Mouse (Mus musculus) ES-E14 (cell line): ENCODE results near the gene Slc22a18.
A peak's percentile ranks its signal among the peaks of the same experiment; 100 is the strongest.

Source experiments
- CHD2 ChIP-seq: IDR thresholded peaks from 2 replicates; pipeline ENCODE4 v1.6.1; 2014; ENCODE audit warnings: mild to moderate bottlenecking, low read depth, low read length, inconsistent platforms
- MAFK ChIP-seq: IDR thresholded peaks from 2 replicates; pipeline ENCODE4 v1.6.1; 2014; ENCODE audit warnings: mild to moderate bottlenecking, low read depth, low read length, inconsistent platforms; ENCODE audit not compliant: insufficient read depth
- ZC3H11A ChIP-seq: IDR thresholded peaks from 2 replicates; pipeline ENCODE4 v1.6.1; 2012; ENCODE audit warnings: low read depth, mild to moderate bottlenecking, inconsistent platforms, low read length, borderline replicate concordance
- ZNF384 ChIP-seq: IDR thresholded peaks from 2 replicates; pipeline ENCODE4 v1.6.1; 2012; ENCODE audit warnings: low read depth, low read length, inconsistent platforms

DNA sequence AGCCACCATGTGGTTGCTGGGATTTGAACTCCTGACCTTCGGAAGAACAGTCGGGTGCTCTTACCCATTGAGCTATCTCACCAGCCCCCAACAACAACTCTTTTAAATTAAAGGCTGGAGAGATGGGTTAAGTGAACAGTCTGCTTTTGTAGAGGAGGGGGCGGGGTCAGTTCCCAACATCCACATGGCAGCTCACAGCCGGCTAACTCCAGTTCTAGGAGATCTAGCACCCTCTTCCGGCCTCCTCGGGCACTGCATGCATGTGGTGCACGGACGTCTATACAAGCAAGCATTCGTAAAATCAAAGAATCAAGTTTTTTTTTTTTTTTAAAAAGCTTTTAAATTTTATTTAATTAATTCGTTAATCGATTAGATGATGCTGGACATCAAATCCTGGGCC lies 32.3 kb downstream of the Slc22a18 start:
- TF ChIP-seq ZC3H11A (peak; percentile 62; the same call in 1 of the 2 replicates), MAFK (no peak), CHD2 (no peak), ZNF384 (0 out of 2 replicates have a peak, but pooled peaks have one; percentile 15)
